ENCODE assay signal across 19 mouse cellular contexts in the genomic region with DNA sequence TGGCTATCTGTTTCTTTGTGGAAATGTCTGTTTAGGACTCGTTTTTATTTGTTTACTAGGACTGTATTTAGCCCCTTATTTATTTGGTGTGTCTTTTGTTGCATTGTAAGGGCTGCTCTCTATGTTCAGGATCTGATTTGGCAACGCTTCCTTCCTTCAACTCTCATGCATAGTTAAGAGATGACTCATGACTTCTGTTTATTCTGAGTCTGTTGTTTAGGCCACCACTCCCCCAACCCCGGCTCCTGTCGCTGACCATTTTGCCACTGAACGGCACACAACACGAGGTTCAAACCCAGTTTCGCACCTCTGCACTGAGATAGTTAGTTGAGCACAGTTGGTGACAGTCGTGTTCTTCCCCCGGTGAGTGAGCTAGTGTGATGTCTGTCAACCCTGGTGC. TPM values are rescaled to one million over a fixed set of nuclear protein-coding genes. Genes with fewer than 3 reads are reported as not detected.
DNase-seq lines count a peak whose midpoint lies in the region; ATAC-seq and TF ChIP-seq lines count a peak whose summit lies in the region.
"Had no signal": no experiment of that assay in that cellular context is flagged by ENCODE, and none has a peak within 500 bp of the region (broad histone marks: within the 10 kb centered on the region; RNA-seq: fewer than 3 reads in every experiment).

No protein-coding gene starts in this region.

- H3K4me2 ChIP-seq in liver, postnatal 0 days (ENCODE audit: low read depth, low read length): no peak overlapping the region
- no peak overlapping the region for H3K4me2 ChIP-seq in liver, embryonic 11.5 days
- H3K4me2 ChIP-seq in lung, embryonic 15.5 days: no peak overlapping the region
- H3K4me2 ChIP-seq: hindbrain, embryonic 15.5 days; midbrain, embryonic 13.5 days had no signal

- H3K9ac ChIP-seq in liver, postnatal 0 days (replicated peaks): no peak overlapping the region
- no peak overlapping the region for H3K9ac ChIP-seq in liver, embryonic 11.5 days (ENCODE audit: low read depth, low read length)
- no peak overlapping the region for H3K9ac ChIP-seq in lung, embryonic 15.5 days
- H3K9ac ChIP-seq: hindbrain, embryonic 15.5 days; liver, embryonic 14.5 days; midbrain, embryonic 13.5 days had no signal

- no peak for TF ChIP-seq CTCF in liver, postnatal 0 days (IDR thresholded peaks at IDR 0.05; ENCODE audit: low read depth)
- TF ChIP-seq CTCF in left cerebral cortex, adult 2 months (IDR thresholded peaks at IDR 0.05): no peak

- DNase-seq in liver, postnatal 0 days: no peak
- no peak for DNase-seq in liver, embryonic 11.5 days (ENCODE audit: low spot score)
- peak; percentile 14 for DNase-seq in NIH3T3 (ENCODE audit: low read depth)
- no peak for DNase-seq in spleen, adult 12 weeks (ENCODE audit: low spot score)
- DNase-seq in left cerebral cortex, adult 2 months (ENCODE audit: extremely low spot score in 1 of 2, low spot score in 2 of 2): no peak
- DNase-seq: cerebellum, postnatal 36 days; kidney, adult 8-10 months; right cerebral cortex, postnatal 25 days; thymus, postnatal 36 days had no signal

- intact Hi-C loops in left cerebral cortex, adult 2 months (cut with DNase I): no loop called here

- 30% methylated on average over 9 of the region's 9 CpGs for WGBS in liver, postnatal 0 days (ENCODE audit: insufficient replicate concordance)
- 39% methylated on average over 9 of the region's 9 CpGs for WGBS in liver, embryonic 11.5 days
- WGBS in lung, embryonic 15.5 days: 30% methylated on average over 9 of the region's 9 CpGs

- no peak overlapping the region for H3K4me3 ChIP-seq in liver, postnatal 0 days (ENCODE audit: low read depth, low read length)
- H3K4me3 ChIP-seq in liver, embryonic 11.5 days (ENCODE audit: low read depth, low read length): no peak overlapping the region
- no peak overlapping the region for H3K4me3 ChIP-seq in lung, embryonic 15.5 days
- H3K4me3 ChIP-seq in left cerebral cortex, adult 2 months: no peak overlapping the region
- H3K4me3 ChIP-seq: hindbrain, embryonic 15.5 days; limb, embryonic 10.5 days; midbrain, embryonic 13.5 days had no signal

- no peaks in the 10 kb centered on the region for H3K9me3 ChIP-seq in liver, postnatal 0 days (ENCODE audit: low read length)
- no peaks in the 10 kb centered on the region for H3K9me3 ChIP-seq in liver, embryonic 11.5 days (ENCODE audit: control insufficient read depth, low read length)
- H3K9me3 ChIP-seq in lung, embryonic 15.5 days: no peaks in the 10 kb centered on the region
- H3K9me3 ChIP-seq: hindbrain, embryonic 15.5 days; limb, embryonic 10.5 days; midbrain, embryonic 13.5 days had no signal

- H3K27ac ChIP-seq in liver, postnatal 0 days (ENCODE audit: low read depth): no peak overlapping the region
- H3K27ac ChIP-seq in liver, embryonic 11.5 days (ENCODE audit: low read depth, low read length): no peak overlapping the region
- H3K27ac ChIP-seq in lung, embryonic 15.5 days: no peak overlapping the region
- H3K27ac ChIP-seq in left cerebral cortex, adult 2 months: no peak overlapping the region
- H3K27ac ChIP-seq: hindbrain, embryonic 15.5 days; limb, embryonic 10.5 days; liver, embryonic 14.5 days; midbrain, embryonic 13.5 days had no signal

- no peak for TF ChIP-seq EP300 in liver, postnatal 0 days (IDR thresholded peaks at IDR 0.05; ENCODE audit: low read depth)

- no peaks in the 10 kb centered on the region for H3K36me3 ChIP-seq in liver, postnatal 0 days (replicated peaks; ENCODE audit: insufficient read depth, low read length)
- H3K36me3 ChIP-seq in liver, embryonic 11.5 days (ENCODE audit: control insufficient read depth, insufficient read depth, low read length): no peaks in the 10 kb centered on the region
- H3K36me3 ChIP-seq in lung, embryonic 15.5 days: no peaks in the 10 kb centered on the region
- H3K36me3 ChIP-seq: hindbrain, embryonic 15.5 days; limb, embryonic 10.5 days; midbrain, embryonic 13.5 days had no signal

- ATAC-seq in liver, postnatal 0 days: peak; percentile 47; the same call in 1 of the 2 replicates
- ATAC-seq in liver, embryonic 11.5 days (replicated peaks; ENCODE audit: low FRiP score): no peak
- peak; percentile 53; the same call in 1 of the 2 replicates for ATAC-seq in lung, embryonic 15.5 days (ENCODE audit: borderline replicate concordance, extremely low read depth, low FRiP score, low TSS enrichment)
- 0 out of 2 replicates have a peak, but pooled peaks have one; percentile 29 for ATAC-seq in megakaryocyte progenitor cell, adult 5-6 weeks (replicated peaks; ENCODE audit: poor library complexity)
- ATAC-seq: midbrain, embryonic 13.5 days had no signal

- H3K4me1 ChIP-seq in liver, postnatal 0 days (ENCODE audit: insufficient read depth): peaks cover 3% of the 10 kb centered on the region; the same call in 1 of the 2 replicates
- no peaks in the 10 kb centered on the region for H3K4me1 ChIP-seq in liver, embryonic 11.5 days (replicated peaks; ENCODE audit: control insufficient read depth, insufficient read depth, low read length)
- H3K4me1 ChIP-seq in lung, embryonic 15.5 days: peaks cover 15% of the 10 kb centered on the region

- H3K27me3 ChIP-seq in liver, postnatal 0 days (ENCODE audit: insufficient read depth, low read length): no peaks in the 10 kb centered on the region
- peaks cover 15% of the 10 kb centered on the region for H3K27me3 ChIP-seq in liver, embryonic 11.5 days (replicated peaks; ENCODE audit: control insufficient read depth, insufficient read depth, low read length)
- H3K27me3 ChIP-seq in lung, embryonic 15.5 days: peaks cover 17% of the 10 kb centered on the region

RNA-seq across cellular contexts. Expression of a gene that starts 2.2 kb away (rescaled TPM):
- polyA plus RNA-seq in liver, postnatal 0 days (2015; fragmentation: Nextera tagmentation; extraction: Ambion mirVana): 0.20 TPM in 2 replicates
- 0.03 TPM in 1 of 2 replicates, not detected in the other for polyA plus RNA-seq in liver, embryonic 11.5 days (2014; fragmentation: Nextera tagmentation; extraction: Ambion mirVana)
- polyA plus RNA-seq in lung, embryonic 15.5 days (2015; fragmentation: Nextera tagmentation; extraction: Ambion mirVana): not detected in 2 replicates
- not detected in 2 replicates for total RNA-seq in megakaryocyte progenitor cell, adult 5-6 weeks (2015)
- not detected in 2 replicates for total RNA-seq in megakaryocyte progenitor cell, adult 5-6 weeks (2017)
- not detected for total RNA-seq in left cerebral cortex, adult 2 months (2021)
- total RNA-seq: adrenal gland, postnatal 36 days; layer of hippocampus, postnatal 14 days had no signal
- polyA plus RNA-seq: embryonic facial prominence, embryonic 11.5 days; gonadal fat pad, adult 2 months; hindbrain, embryonic 15.5 days; limb, embryonic 10.5 days; midbrain, embryonic 13.5 days had no signal

RNA-seq across cellular contexts. Expression of a gene that starts 4.1 kb away (rescaled TPM):
- polyA plus RNA-seq in liver, postnatal 0 days (2015; fragmentation: Nextera tagmentation; extraction: Ambion mirVana): 0.27 and 0.29 TPM in 2 replicates
- polyA plus RNA-seq in liver, embryonic 11.5 days (2014; fragmentation: Nextera tagmentation; extraction: Ambion mirVana): 1.7 and 2.6 TPM in 2 replicates
- 4.3 and 4.4 TPM in 2 replicates for polyA plus RNA-seq in lung, embryonic 15.5 days (2015; fragmentation: Nextera tagmentation; extraction: Ambion mirVana)
- not detected in 2 replicates for total RNA-seq in megakaryocyte progenitor cell, adult 5-6 weeks (2015)
- total RNA-seq in megakaryocyte progenitor cell, adult 5-6 weeks (2017): not detected in 2 replicates
- 10 to 100 TPM; 74.1 to 80.6 TPM for total RNA-seq in left cerebral cortex, adult 2 months (2021)

RNA-seq across cellular contexts. Expression of a gene that starts 32.3 kb away (rescaled TPM):
- 2.4 and 3.0 TPM in 2 replicates for polyA plus RNA-seq in liver, postnatal 0 days (2015; fragmentation: Nextera tagmentation; extraction: Ambion mirVana)
- 1.2 and 1.9 TPM in 2 replicates for polyA plus RNA-seq in liver, embryonic 11.5 days (2014; fragmentation: Nextera tagmentation; extraction: Ambion mirVana)
- not detected in 2 replicates for polyA plus RNA-seq in lung, embryonic 15.5 days (2015; fragmentation: Nextera tagmentation; extraction: Ambion mirVana)
- total RNA-seq in megakaryocyte progenitor cell, adult 5-6 weeks (2015): not detected in 2 replicates
- total RNA-seq in megakaryocyte progenitor cell, adult 5-6 weeks (2017): not detected in 2 replicates
- under 1 TPM; 0.28 to 0.38 TPM for total RNA-seq in left cerebral cortex, adult 2 months (2021)
- polyA plus RNA-seq: embryonic facial prominence, embryonic 11.5 days; hindbrain, embryonic 15.5 days; limb, embryonic 10.5 days; midbrain, embryonic 13.5 days had no signal
